Mouse (Mus musculus): ENCODE data around the gene Dydc2.

DNA sequence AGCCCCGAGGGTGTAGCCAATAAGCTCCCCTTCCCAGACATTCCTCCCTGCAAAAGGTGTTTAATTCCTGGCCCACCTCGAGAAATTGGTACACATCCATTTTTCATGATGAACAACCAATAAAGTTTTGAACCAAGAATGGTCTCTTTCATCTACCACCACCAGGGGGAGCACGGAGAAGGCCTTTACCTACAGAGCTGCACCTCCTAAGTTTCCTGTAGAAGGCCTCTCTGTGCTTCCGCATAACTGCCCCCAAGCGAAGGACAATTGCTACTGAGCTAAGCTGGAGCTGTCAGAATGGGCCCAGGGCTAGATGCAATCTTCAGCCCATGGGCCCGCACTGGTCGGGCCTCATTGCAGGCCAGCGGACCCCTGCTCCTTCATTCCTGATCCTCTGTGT, 21.8 kb upstream of the Dydc2 start:
- peak; percentile 68 for TF ChIP-seq CTCF (conservative IDR thresholded peaks at IDR 0.05; ENCODE audit: low read length)
- no peak for TF ChIP-seq NANOG (IDR thresholded peaks at IDR 0.05; ENCODE audit: borderline replicate concordance, low read length)
- TF ChIP-seq POU5F1 (IDR thresholded peaks at IDR 0.05; ENCODE audit: borderline replicate concordance, low read length), result no peak
